Mouse (Mus musculus) ES-E14 (cell line): ENCODE results near the gene Sbno1. TPM values are rescaled to one million over a fixed set of nuclear protein-coding genes. Genes with fewer than 3 reads are reported as not detected.
A peak's percentile ranks its signal among the peaks of the same experiment; 100 is the strongest.
"Not testable (repeated sequence)": the region's sequence is repeated elsewhere in the genome, so short reads cannot be mapped to it uniquely, and the experiment has no call there.

Experiments
- DNase-seq: peaks from one replicate; pipeline ENCODE4 v3.0.0-alpha.2; 2013; ENCODE audit warnings: low read depth, low spot score
- H3K27ac ChIP-seq: 2 replicates; pipeline ENCODE4 v1.5.1; 2012; ENCODE audit warnings: low read depth, mild to moderate bottlenecking, low read length, moderate library complexity, mixed read lengths; ENCODE audit not compliant: poor library complexity, insufficient read depth, severe bottlenecking
- H3K36me3 ChIP-seq: 2 replicates; pipeline ENCODE4 v1.6.1; 2012; ENCODE audit warnings: mild to moderate bottlenecking, low read length, moderate library complexity, mixed read lengths; ENCODE audit not compliant: control insufficient read depth, poor library complexity, insufficient read depth, severe bottlenecking
- H3K4me1 ChIP-seq, 2 experiments: fragments of 150-350 bp in 1 of 2; sonication (generic) in 1 of 2; 2 replicates each; pipeline ENCODE4 v1.6.1; 2012; ENCODE audit warnings: low read length in 2 of 2, mild to moderate bottlenecking in 1 of 2, mixed read lengths in 1 of 2; ENCODE audit not compliant: control insufficient read depth in 2 of 2, insufficient read depth in 2 of 2, poor library complexity in 1 of 2
- H3K4me3 ChIP-seq, 2 experiments: fragments of 150-350 bp in 1 of 2; sonication (generic) in 1 of 2; 2 replicates each; pipeline ENCODE4 v1.5.1; 2012; ENCODE audit warnings: low read length in 2 of 2, low read depth in 1 of 2, mild to moderate bottlenecking in 1 of 2, mixed read lengths in 1 of 2; ENCODE audit not compliant: insufficient read depth in 1 of 2, poor library complexity in 1 of 2, severe bottlenecking in 1 of 2
- H3K9ac ChIP-seq: 2 replicates; pipeline ENCODE4 v1.6.1; 2012; ENCODE audit warnings: low read depth, mild to moderate bottlenecking, low read length, mixed read lengths; ENCODE audit not compliant: poor library complexity, insufficient read depth, severe bottlenecking
- H3K9me3 ChIP-seq: fragments of 150-350 bp; sonication (generic); 2 replicates; pipeline ENCODE4 v1.6.1; 2012; ENCODE audit warnings: low read depth, mild to moderate bottlenecking, low read length; ENCODE audit not compliant: control insufficient read depth, insufficient read depth
- CHD2 ChIP-seq: IDR thresholded peaks from 2 replicates; pipeline ENCODE4 v1.6.1; 2014; ENCODE audit warnings: mild to moderate bottlenecking, low read depth, low read length, inconsistent platforms
- HCFC1 ChIP-seq: IDR thresholded peaks from 2 replicates; pipeline ENCODE4 v1.6.1; 2012; ENCODE audit warnings: low read length, inconsistent platforms, borderline replicate concordance; ENCODE audit not compliant: insufficient read depth
- MAFK ChIP-seq: IDR thresholded peaks from 2 replicates; pipeline ENCODE4 v1.6.1; 2014; ENCODE audit warnings: mild to moderate bottlenecking, low read depth, low read length, inconsistent platforms; ENCODE audit not compliant: insufficient read depth
- ZC3H11A ChIP-seq: IDR thresholded peaks from 2 replicates; pipeline ENCODE4 v1.6.1; 2012; ENCODE audit warnings: low read depth, mild to moderate bottlenecking, inconsistent platforms, low read length, borderline replicate concordance
- ZNF384 ChIP-seq: IDR thresholded peaks from 2 replicates; pipeline ENCODE4 v1.6.1; 2012; ENCODE audit warnings: low read depth, low read length, inconsistent platforms
- in situ Hi-C, 2 experiments: fragments of 600-800 bp; cut with MboI; formaldehyde crosslinking; loops; one replicate each; pipeline ENCODE4 v1.15.1; 2025; ENCODE audit warnings: low sequenced_read_pairs in 2 of 2, inconsistent platforms in 1 of 2; ENCODE audit not compliant: unreplicated experiment in 2 of 2
- total RNA-seq: library from RNA; depleted of rRNA; stranded (reverse); fragments of 300-350 nt; gene quantifications from 2 replicates; pipeline ENCODE4 v1.2.3, GENCODE M21; 2012

The Sbno1 gene
- total RNA-seq, 1 experiment, result 86.4 TPM

- H3K27ac ChIP-seq, result no peak overlapping the region
- in situ Hi-C loops, result no loop called here
- TF ChIP-seq ZNF384, result no peak
- no peak for TF ChIP-seq ZC3H11A
- no peak for TF ChIP-seq HCFC1
- no peak for TF ChIP-seq CHD2
- TF ChIP-seq MAFK, result no peak
- peaks cover 5 to 17% of the 10 kb centered on the region in 2 experiments; a peak in 3 of 4 replicates for H3K4me1 ChIP-seq
- no peak for DNase-seq
- H3K36me3 ChIP-seq, result peaks cover 26% of the 10 kb centered on the region
- no peaks in the 10 kb centered on the region for H3K9me3 ChIP-seq
- peak overlapping the region; percentile 4; the same call in 1 of the 2 replicates for H3K9ac ChIP-seq
- peak overlapping the region; percentile 54 to 99; a peak in 2 of 4 replicates for H3K4me3 ChIP-seq
Observed at GRCm38 (mm10) chr5:124351604-124352003, 74.2 kb downstream of the Sbno1 start.

- Histone ChIP-seq H3K9me3 (no peaks in the 10 kb centered on the region), H3K9ac (no peak overlapping the region), H3K36me3 (peaks cover 30% of the 10 kb centered on the region), H3K4me1 (peaks cover 4 to 16% of the 10 kb centered on the region in 2 experiments; a peak in 2 of 4 replicates), H3K27ac (no peak overlapping the region), H3K4me3 (peak overlapping the region in 1 of 2 experiments; percentile 13; a peak in 1 of 4 replicates)
- TF ChIP-seq MAFK, result no peak
- TF ChIP-seq HCFC1, result no peak
- TF ChIP-seq ZNF384, result no peak
- no peak for TF ChIP-seq CHD2
- in situ Hi-C loops, result no loop called here
- no peak for DNase-seq
Observed at GRCm38 (mm10) chr5:124351111-124351560, 74.7 kb downstream of the Sbno1 start.

GRCm38 (mm10) chr5:124350350-124350749, 75.5 kb downstream of the Sbno1 start:
- in situ Hi-C loops, result no loop called here
- H3K4me1 ChIP-seq, result peaks cover 4 to 16% of the 10 kb centered on the region in 2 experiments; a peak in 2 of 4 replicates
- no peak for TF ChIP-seq CHD2
- H3K9ac ChIP-seq, result no peak overlapping the region
- DNase-seq, result no peak
- H3K27ac ChIP-seq, result no peak overlapping the region
- no peaks in the 10 kb centered on the region for H3K9me3 ChIP-seq
- peaks cover 32% of the 10 kb centered on the region for H3K36me3 ChIP-seq
- no peak overlapping the region for H3K4me3 ChIP-seq

GRCm38 (mm10) chr5:124349196-124349595, 76.6 kb downstream of the Sbno1 start:
- in situ Hi-C loops, result no loop called here
- Histone ChIP-seq H3K4me1 (peaks cover 4 to 16% of the 10 kb centered on the region in 2 experiments; a peak in 2 of 4 replicates), H3K9ac (no peak overlapping the region), H3K9me3 (no peaks in the 10 kb centered on the region), H3K27ac (no peak overlapping the region), H3K4me3 (no peak overlapping the region), H3K36me3 (peaks cover 37% of the 10 kb centered on the region)
- TF ChIP-seq HCFC1 (no peak), MAFK (no peak), ZNF384 (no peak), ZC3H11A (no peak), CHD2 (no peak)
- DNase-seq, result no peak

- Histone ChIP-seq H3K9me3 (no peaks in the 10 kb centered on the region), H3K4me1 (0 out of 4 replicates have a peak, but pooled peaks cover 0 to 4% of the 10 kb centered on the region in 2 experiments), H3K27ac (no peak overlapping the region), H3K9ac (no peak overlapping the region), H3K36me3 (peaks cover 15% of the 10 kb centered on the region), H3K4me3 (no peak overlapping the region)
- DNase-seq, result no peak
- TF ChIP-seq CHD2 (no peak), HCFC1 (no peak), ZNF384 (no peak), MAFK (no peak), ZC3H11A (no peak)
- in situ Hi-C loops, result no loop called here
Observed at GRCm38 (mm10) chr5:124342897-124343296, 82.9 kb downstream of the Sbno1 start.

- H3K9me3 ChIP-seq, H3K4me3 ChIP-seq, in situ Hi-C loops, H3K4me1 ChIP-seq, H3K9ac ChIP-seq, H3K27ac ChIP-seq, DNase-seq: not testable (repeated sequence)
- peaks cover 13% of the 10 kb centered on the region for H3K36me3 ChIP-seq
Observed at GRCm38 (mm10) chr5:124341753-124342339, 84.0 kb downstream of the Sbno1 start.
